Mouse (Mus musculus) left cerebral cortex, postnatal 36 days (tissue): ENCODE results near the gene Rbms3. TPM values are rescaled to one million over a fixed set of nuclear protein-coding genes. Genes with fewer than 3 reads are reported as not detected.
A peak's percentile ranks its signal among the peaks of the same experiment; 100 is the strongest.

ENCODE experiments used
- DNase-seq, 2 experiments: peaks; one replicate each; pipeline ENCODE4 v3.0.0; 2021 to 2022; ENCODE audit warnings: low spot score in 2 of 2, mixed read lengths in 1 of 2
- intact Hi-C: fragments of 180-260 bp; cut with DNase I; formaldehyde crosslinking; loops from one replicate; pipeline ENCODE4 v1.15.1; 2025
- total RNA-seq, 2 experiments: library from RNA; stranded (reverse); gene quantifications; 2 replicates each; pipeline ENCODE4 v1.2.3; 2021

The Rbms3 gene
- total RNA-seq, 2 experiments from 2014 or later, result 10.1 to 14.6 TPM

GRCm38 (mm10) chr9:117297662-117298531 lies 331.8 kb downstream of the Rbms3 start:
- intact Hi-C loops, result no loop called here
- DNase-seq, result no peak

- intact Hi-C loops, result no loop called here
- DNase-seq, result no peak
Measured at GRCm38 (mm10) chr9:117291066-117291850, 338.5 kb downstream of the Rbms3 start.

DNA sequence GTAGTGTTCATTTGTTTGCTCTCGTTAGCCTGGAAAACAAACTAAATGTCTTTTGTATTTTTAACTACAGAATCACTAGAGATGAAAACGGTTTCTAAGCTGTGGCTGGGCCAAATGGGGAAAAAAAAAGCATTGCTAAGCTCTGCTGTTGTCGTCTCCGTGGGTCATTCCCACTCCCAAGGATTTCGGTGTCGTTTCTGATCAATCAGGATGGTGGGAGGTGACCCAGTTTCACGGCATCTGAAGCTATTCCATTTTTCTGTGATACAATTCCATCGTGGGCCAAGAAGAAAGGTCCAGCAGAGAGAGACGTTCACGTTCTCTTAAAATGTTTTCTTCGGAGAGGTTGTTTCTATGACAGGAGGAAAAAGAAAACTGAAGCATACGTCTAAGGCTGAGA lies 354.9 kb downstream of the Rbms3 start:
- no peak for DNase-seq
- intact Hi-C loops, result no loop called here

DNA sequence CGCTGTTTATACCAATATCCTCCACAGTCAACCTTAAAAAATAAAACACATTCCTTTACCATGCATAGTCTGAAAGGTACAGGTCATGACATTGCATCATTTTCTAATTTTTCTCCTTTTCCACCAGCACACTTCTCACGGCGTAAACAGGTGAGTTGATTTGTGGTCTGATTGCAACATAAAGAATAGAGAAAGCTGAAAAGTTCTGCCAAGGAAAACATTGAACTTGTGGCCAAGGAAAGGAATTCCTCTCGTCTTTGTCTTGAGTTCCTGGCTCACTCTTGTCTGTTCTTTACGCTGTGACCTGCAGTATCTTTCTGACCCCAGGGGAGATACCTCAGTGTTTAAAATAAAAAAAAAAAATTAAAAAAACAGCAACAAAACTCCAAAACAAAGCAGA lies 370.1 kb downstream of the Rbms3 start:
- DNase-seq, result no peak
- intact Hi-C loops, result no loop called here

GRCm38 (mm10) chr9:117253361-117253760 lies 376.4 kb downstream of the Rbms3 start:
- peak; percentile 36 to 43 for DNase-seq
- intact Hi-C loops, result no loop called here

GRCm38 (mm10) chr9:117252411-117252861 lies 377.3 kb downstream of the Rbms3 start:
- intact Hi-C loops, result no loop called here
- peak; percentile 18 to 29 for DNase-seq

GRCm38 (mm10) chr9:117251521-117252368 lies 378.0 kb downstream of the Rbms3 start:
- DNase-seq, result peak; percentile 11 to 21
- intact Hi-C loops, result no loop called here

DNA sequence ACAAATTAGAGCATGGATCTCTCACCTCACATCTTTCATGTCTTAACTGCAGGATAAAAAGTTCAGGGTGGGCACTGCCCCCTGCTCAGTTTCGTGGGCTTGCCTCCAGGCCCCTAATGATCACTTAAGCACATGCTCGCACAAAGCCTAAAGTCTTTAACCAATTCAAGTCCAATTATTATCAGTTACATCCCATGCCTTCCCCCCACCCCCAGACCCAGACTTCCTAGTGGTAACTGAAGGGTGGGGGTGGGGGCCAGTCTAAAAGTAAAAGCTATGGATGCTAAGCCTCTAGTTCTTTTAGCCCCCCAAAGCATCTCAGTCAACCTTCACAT lies 378.9 kb downstream of the Rbms3 start:
- DNase-seq, result no peak
- intact Hi-C loops, result no loop called here

DNA sequence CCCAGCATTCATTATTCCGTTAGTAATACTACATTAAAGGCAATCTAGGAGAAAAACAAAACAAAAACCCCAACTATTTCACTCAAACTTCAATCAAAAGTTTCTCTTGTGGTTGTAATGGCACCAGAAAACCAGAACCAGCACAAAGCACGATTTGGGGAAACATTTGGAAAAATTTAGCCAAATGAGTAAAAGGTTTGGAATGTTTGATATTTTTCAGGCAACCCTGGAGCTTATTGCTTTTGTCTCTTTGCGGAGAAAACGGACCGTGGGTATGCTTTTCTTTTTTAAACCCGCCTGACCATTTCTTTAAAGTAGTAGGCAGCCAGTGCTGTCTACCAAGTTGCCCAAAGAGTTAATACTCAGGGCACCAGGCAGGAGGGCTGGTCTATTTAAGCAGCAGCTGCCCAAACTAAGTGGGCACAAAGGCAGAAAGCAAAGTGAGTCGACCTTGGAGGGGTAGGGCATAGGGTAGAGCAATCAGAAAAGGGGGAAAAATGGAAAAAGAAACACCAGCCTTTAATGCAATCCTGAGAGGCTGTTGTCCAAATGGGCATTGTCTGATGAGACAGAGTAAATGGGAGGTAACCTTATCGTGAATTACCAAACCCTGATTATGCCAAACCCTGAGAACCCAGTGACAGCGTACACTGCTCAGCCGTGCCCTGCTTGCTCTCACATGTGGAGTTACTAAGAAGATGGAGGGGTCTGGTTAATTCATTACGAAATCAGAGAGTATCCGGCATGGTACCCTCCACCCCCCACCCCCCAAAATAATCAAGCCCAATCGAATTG lies 379.5 kb downstream of the Rbms3 start:
- intact Hi-C loops, result no loop called here
- DNase-seq, result no peak

GRCm38 (mm10) chr9:117247311-117247980 lies 382.3 kb downstream of the Rbms3 start:
- no peak for DNase-seq
- intact Hi-C loops, result no loop called here

GRCm38 (mm10) chr9:117246173-117246572 lies 383.5 kb downstream of the Rbms3 start:
- no peak for DNase-seq
- intact Hi-C loops, result no loop called here

GRCm38 (mm10) chr9:117243365-117243764 lies 386.3 kb downstream of the Rbms3 start:
- DNase-seq, result no peak
- intact Hi-C loops, result no loop called here

DNA sequence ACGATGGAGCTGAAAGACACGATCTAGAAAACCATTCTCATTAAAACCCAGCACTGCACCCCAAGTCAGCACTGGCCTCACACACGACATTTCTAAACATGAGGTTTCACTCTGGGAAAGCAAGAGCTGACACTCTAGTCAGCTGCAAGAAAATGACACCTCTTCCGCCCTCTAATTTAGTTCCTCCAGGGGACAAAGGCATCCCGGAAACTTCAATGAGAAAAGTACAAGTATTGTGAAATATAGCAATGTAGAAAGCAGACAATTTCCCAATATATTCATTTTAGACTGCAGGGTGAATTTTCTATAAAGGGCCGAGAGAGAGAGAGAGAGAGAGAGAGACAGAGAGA lies 395.0 kb downstream of the Rbms3 start:
- DNase-seq, result no peak
- intact Hi-C loops, result no loop called here

GRCm38 (mm10) chr9:117234065-117234725 lies 395.5 kb downstream of the Rbms3 start:
- intact Hi-C loops, result no loop called here
- DNase-seq, result no peak

DNA sequence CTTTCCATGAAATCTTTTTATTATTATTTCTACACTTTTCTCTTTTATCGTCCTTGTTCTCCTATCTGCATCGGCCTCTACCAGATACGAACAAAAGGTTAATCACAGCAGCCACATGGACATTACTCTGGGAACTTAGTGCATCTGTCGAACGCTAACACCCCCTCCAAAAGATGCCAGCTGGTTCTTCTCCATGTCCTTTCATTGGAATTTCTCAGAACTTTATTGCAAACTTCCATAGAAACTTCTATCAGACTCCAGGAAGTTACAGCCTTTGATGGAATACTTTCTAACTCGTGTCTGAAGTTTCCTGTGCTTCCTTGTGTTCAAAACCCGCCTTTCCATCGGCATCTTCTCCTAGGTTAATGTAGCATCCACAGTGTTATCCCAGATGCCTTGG lies 407.0 kb downstream of the Rbms3 start:
- no peak for DNase-seq
- intact Hi-C loops, result no loop called here

GRCm38 (mm10) chr9:117221481-117221880 lies 408.2 kb downstream of the Rbms3 start:
- intact Hi-C loops, result no loop called here
- DNase-seq, result no peak

GRCm38 (mm10) chr9:117216026-117216755 lies 413.5 kb downstream of the Rbms3 start:
- no peak for DNase-seq
- intact Hi-C loops, result no loop called here

- no peak for DNase-seq
- intact Hi-C loops, result no loop called here
Measured at GRCm38 (mm10) chr9:117212023-117212422, 417.7 kb downstream of the Rbms3 start.
